Mouse (Mus musculus): ENCODE data around the gene Kcnf1. TPM values are rescaled to one million over a fixed set of nuclear protein-coding genes. Genes with fewer than 3 reads are reported as not detected.
"Not testable (repeated sequence)": the region's sequence is repeated elsewhere in the genome, so short reads cannot be mapped to it uniquely, and the experiment has no call there.

The Kcnf1 gene
- polyA plus RNA-seq, 1 experiment from 2014 or later: 0.29 TPM

DNA sequence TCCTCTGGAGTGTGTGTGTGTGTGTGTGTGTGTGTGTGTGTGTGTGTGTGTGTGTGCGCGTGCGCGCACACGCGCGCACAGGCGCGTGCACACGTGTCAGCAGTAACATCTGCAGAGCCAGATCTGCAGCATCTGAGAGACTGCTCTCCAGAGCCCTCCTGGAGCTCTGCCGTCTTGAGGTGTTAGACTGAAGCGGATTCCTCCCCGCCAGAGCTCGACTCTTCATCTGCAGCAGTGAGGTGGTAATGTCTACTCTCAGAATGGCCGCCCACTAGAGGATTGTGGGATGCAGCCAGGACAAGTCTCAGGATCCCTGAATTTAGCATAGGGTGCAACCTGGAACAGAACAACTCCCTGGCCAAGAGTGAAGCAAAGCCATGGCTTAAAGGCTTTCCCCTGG, 19.1 kb downstream of the Kcnf1 start:
- H3K4me1 ChIP-seq (replicated peaks): no peaks in the 10 kb centered on the region
- H3K27ac ChIP-seq (replicated peaks): no peak overlapping the region
- H3K4me3 ChIP-seq (replicated peaks): no peak overlapping the region
- 87% methylated on average over 15 of the region's 15 CpGs for WGBS (ENCODE audit: insufficient replicate concordance)
- H3K9ac ChIP-seq: no peak overlapping the region
- H3K9me3 ChIP-seq (replicated peaks): no peaks in the 10 kb centered on the region
- H3K36me3 ChIP-seq (replicated peaks): no peaks in the 10 kb centered on the region
- no peak overlapping the region for H3K4me2 ChIP-seq
- no peak for ATAC-seq (ENCODE audit: insufficient read depth)
- H3K27me3 ChIP-seq: no peaks in the 10 kb centered on the region

- no peak for ATAC-seq (ENCODE audit: insufficient read depth)
- H3K4me1 ChIP-seq (replicated peaks): no peaks in the 10 kb centered on the region
- no peak overlapping the region for H3K4me3 ChIP-seq (replicated peaks)
- H3K27ac ChIP-seq (replicated peaks): no peak overlapping the region
- H3K9me3 ChIP-seq (replicated peaks): no peaks in the 10 kb centered on the region
- no peak overlapping the region for H3K9ac ChIP-seq
- no peak overlapping the region for H3K4me2 ChIP-seq
- no peaks in the 10 kb centered on the region for H3K36me3 ChIP-seq (replicated peaks)
- no peaks in the 10 kb centered on the region for H3K27me3 ChIP-seq
- 33% methylated on average over 1 of the region's 1 CpGs for WGBS (ENCODE audit: insufficient replicate concordance)
These were observed 20.9 kb downstream of the Kcnf1 start for GRCm38 (mm10) chr12:17155781-17156180.

GRCm38 (mm10) chr12:17152840-17153239, 23.8 kb downstream of the Kcnf1 start:
- Histone ChIP-seq H3K9me3 (replicated peaks) (no peaks in the 10 kb centered on the region), H3K4me1 (replicated peaks) (no peaks in the 10 kb centered on the region), H3K27ac (replicated peaks) (no peak overlapping the region), H3K4me3 (replicated peaks) (no peak overlapping the region), H3K36me3 (replicated peaks) (no peaks in the 10 kb centered on the region), H3K27me3 (no peaks in the 10 kb centered on the region), H3K4me2 (no peak overlapping the region), H3K9ac (no peak overlapping the region)
- 67% methylated on average over 7 of the region's 7 CpGs for WGBS (ENCODE audit: insufficient replicate concordance)
- no peak for ATAC-seq (ENCODE audit: insufficient read depth)

DNA sequence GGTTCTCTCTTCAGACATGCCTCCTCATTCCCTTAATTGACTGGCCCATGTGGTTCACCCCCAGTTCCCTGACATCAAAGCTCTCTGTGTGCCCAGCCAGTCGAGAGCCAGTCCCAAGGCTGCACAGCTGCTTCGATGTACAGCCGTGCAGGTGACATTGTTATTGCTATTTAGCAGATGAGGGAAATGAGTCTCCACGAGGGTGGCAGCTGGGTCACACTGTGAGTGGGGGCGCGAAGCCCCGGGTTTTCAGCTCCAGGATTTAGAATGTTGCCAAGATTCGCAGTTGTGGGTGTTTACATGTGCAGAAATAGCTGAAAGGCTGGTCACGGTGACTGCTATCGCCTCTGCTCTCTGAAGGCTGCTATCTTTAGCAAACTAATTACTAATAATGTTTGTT, 27.8 kb downstream of the Kcnf1 start:
- Histone ChIP-seq H3K27ac (replicated peaks) (no peak overlapping the region), H3K4me3 (replicated peaks) (no peak overlapping the region), H3K4me2 (no peak overlapping the region), H3K36me3 (replicated peaks) (no peaks in the 10 kb centered on the region), H3K9ac (no peak overlapping the region), H3K9me3 (replicated peaks) (no peaks in the 10 kb centered on the region), H3K4me1 (replicated peaks) (no peaks in the 10 kb centered on the region), H3K27me3 (no peaks in the 10 kb centered on the region)
- no peak for ATAC-seq (ENCODE audit: insufficient read depth)
- WGBS (ENCODE audit: insufficient replicate concordance): 58% methylated on average over 10 of the region's 10 CpGs

DNA sequence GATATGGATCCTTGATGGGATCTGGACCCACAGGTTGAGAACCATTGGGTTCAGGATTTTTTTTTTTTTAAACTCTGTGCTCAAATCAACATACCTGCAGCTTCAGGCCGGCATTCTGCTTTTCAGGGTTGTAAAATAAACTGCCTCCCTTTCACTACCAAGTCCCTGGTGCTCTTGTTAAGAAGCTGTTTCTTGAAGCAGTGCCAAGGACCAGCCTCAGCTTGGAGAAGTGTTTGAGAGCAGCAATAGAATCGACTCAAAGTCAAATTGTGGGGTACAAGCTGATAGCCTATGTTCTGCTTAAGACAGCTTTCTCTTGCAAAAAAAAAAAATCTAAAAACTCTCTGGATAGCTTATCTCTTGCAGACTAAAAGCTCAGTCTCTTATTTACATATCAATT, 34.9 kb downstream of the Kcnf1 start:
- Histone ChIP-seq H3K27ac (replicated peaks) (no peak overlapping the region), H3K4me3 (replicated peaks) (no peak overlapping the region), H3K9me3 (replicated peaks) (no peaks in the 10 kb centered on the region), H3K4me2 (no peak overlapping the region), H3K9ac (no peak overlapping the region), H3K36me3 (replicated peaks) (no peaks in the 10 kb centered on the region), H3K27me3 (no peaks in the 10 kb centered on the region), H3K4me1 (replicated peaks) (no peaks in the 10 kb centered on the region)
- ATAC-seq (ENCODE audit: insufficient read depth): no peak
- WGBS (ENCODE audit: insufficient replicate concordance): 17% methylated on average over 2 of the region's 2 CpGs

DNA sequence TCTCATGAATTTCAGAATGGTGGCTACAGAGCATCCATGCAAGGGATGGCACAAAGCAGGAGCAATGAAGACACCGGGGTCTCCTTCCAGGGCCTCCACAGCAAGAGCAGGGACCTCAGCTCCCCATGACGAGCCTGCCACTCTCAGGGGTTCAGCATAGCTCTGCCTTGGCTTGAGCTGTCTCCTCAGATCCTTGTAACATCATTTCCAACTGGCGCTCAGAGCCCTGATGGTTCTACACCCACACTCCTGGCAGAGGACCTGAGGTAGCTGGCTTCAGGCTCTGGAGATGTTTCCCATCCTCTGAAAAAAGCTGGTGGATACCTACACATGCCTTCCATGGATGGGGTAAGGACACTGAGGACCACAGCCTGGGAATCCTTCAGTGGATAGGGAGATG, 36.3 kb downstream of the Kcnf1 start:
- Histone ChIP-seq H3K4me1 (replicated peaks) (no peaks in the 10 kb centered on the region), H3K27ac (replicated peaks) (no peak overlapping the region), H3K36me3 (replicated peaks) (no peaks in the 10 kb centered on the region), H3K9me3 (replicated peaks) (no peaks in the 10 kb centered on the region), H3K4me2 (no peak overlapping the region), H3K27me3 (no peaks in the 10 kb centered on the region), H3K4me3 (replicated peaks) (no peak overlapping the region), H3K9ac (no peak overlapping the region)
- 56% methylated on average over 3 of the region's 3 CpGs for WGBS (ENCODE audit: insufficient replicate concordance)
- no peak for ATAC-seq (ENCODE audit: insufficient read depth)

DNA sequence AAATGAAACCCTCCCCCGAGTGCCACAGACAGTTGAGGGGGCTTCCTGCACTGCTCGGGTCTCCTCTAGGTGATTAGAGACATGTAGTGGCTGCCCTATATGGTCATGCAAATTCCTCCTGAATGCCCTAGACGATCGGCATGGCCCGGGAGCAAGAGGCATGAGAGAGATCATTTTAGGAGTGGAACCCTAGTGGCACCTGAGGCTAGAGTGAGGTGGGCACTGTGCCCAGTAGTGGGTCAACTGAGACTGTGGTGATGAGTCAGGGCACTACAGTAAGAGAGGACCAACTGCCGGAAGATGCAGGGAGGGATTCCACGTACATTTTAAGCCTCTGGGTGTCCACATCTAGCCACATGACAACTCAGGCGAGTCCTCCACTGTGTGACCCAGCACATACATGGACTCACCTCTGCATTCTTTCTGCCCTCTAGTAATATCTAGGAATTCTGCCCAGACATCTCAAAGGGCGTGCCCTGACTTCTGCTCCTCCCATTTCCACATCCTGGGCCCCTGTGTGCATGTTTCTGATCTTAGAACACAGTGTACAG, 42.1 kb downstream of the Kcnf1 start:
- Histone ChIP-seq H3K9me3 (replicated peaks) (no peaks in the 10 kb centered on the region), H3K4me2 (no peak overlapping the region), H3K4me3 (replicated peaks) (no peak overlapping the region), H3K36me3 (replicated peaks) (no peaks in the 10 kb centered on the region), H3K27ac (replicated peaks) (no peak overlapping the region), H3K27me3 (no peaks in the 10 kb centered on the region), H3K4me1 (replicated peaks) (no peaks in the 10 kb centered on the region), H3K9ac (no peak overlapping the region)
- WGBS (ENCODE audit: insufficient replicate concordance): 59% methylated on average over 9 of the region's 9 CpGs
- ATAC-seq (ENCODE audit: insufficient read depth): no peak

- ATAC-seq (ENCODE audit: insufficient read depth): no peak
- 59% methylated on average over 8 of the region's 8 CpGs for WGBS (ENCODE audit: insufficient replicate concordance)
- Histone ChIP-seq H3K4me2 (no peak overlapping the region), H3K4me1 (replicated peaks) (no peaks in the 10 kb centered on the region), H3K36me3 (replicated peaks) (no peaks in the 10 kb centered on the region), H3K9ac (no peak overlapping the region), H3K27ac (replicated peaks) (no peak overlapping the region), H3K9me3 (replicated peaks) (no peaks in the 10 kb centered on the region), H3K27me3 (no peaks in the 10 kb centered on the region), H3K4me3 (replicated peaks) (no peak overlapping the region)
These were observed 44.4 kb downstream of the Kcnf1 start for GRCm38 (mm10) chr12:17132243-17132642.

DNA sequence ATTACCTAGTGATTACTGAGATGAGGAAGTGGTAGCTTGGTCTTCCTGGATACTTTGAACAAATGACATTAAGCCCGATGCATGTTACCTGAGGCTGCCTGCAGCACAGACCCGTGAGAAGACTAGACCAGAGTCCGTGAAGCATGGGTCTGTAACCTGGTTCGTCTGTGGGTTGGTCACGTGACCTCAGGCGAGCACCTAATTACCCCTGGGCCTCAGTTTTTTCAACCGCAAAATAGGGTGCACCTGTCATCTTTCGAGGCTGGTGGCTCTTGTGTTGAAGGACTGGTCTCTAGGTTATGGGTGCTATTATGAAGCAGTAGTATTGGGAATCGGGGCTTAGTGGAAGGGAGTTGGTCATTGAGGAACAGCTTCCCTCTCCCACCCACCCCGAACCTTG, 45.1 kb downstream of the Kcnf1 start:
- H3K27ac ChIP-seq (replicated peaks): no peak overlapping the region
- H3K4me2 ChIP-seq: no peak overlapping the region
- H3K9ac ChIP-seq: no peak overlapping the region
- no peak for ATAC-seq (ENCODE audit: insufficient read depth)
- WGBS (ENCODE audit: insufficient replicate concordance): 63% methylated on average over 10 of the region's 10 CpGs
- no peak overlapping the region for H3K4me3 ChIP-seq (replicated peaks)
- no peaks in the 10 kb centered on the region for H3K4me1 ChIP-seq (replicated peaks)
- no peaks in the 10 kb centered on the region for H3K36me3 ChIP-seq (replicated peaks)
- no peaks in the 10 kb centered on the region for H3K27me3 ChIP-seq
- no peaks in the 10 kb centered on the region for H3K9me3 ChIP-seq (replicated peaks)

GRCm38 (mm10) chr12:17122881-17123280, 53.8 kb downstream of the Kcnf1 start:
- not testable (repeated sequence) for ATAC-seq (ENCODE audit: insufficient read depth); H3K27me3 ChIP-seq; H3K4me1 ChIP-seq (replicated peaks); H3K9me3 ChIP-seq (replicated peaks); H3K4me3 ChIP-seq (replicated peaks); H3K27ac ChIP-seq (replicated peaks); H3K36me3 ChIP-seq (replicated peaks); H3K9ac ChIP-seq; H3K4me2 ChIP-seq
- WGBS (ENCODE audit: insufficient replicate concordance): 79% methylated on average over 11 of the region's 12 CpGs
